Mouse (Mus musculus): ENCODE data around the gene Xrcc1. TPM values are rescaled to one million over a fixed set of nuclear protein-coding genes. Genes with fewer than 3 reads are reported as not detected.
"Not testable (repeated sequence)": the region's sequence is repeated elsewhere in the genome, so short reads cannot be mapped to it uniquely, and the experiment has no call there.

Xrcc1 gene
- polyA plus RNA-seq, 1 experiment from 2014 or later, result 41.1 TPM

DNA sequence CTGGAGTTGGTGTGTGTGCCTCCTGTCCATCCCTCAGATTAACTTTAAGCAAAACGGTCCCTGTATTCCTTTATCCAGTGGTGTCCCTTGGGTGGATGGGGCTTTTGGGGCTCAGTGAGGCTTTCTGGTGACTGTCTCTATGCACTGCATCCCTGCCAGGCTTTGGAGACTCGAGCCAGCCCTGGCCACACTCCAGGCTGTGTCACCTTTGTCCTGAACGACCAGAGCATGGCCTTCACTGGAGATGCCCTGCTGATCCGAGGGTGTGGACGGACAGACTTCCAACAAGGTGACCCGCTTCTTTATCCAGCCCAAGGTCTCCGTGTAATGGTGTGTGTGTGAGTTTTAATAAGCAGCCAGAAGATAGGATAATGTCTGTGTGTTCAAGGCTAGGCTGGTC, 60.0 kb downstream of the Xrcc1 start:
- Histone ChIP-seq H3K27me3 (0 out of 2 replicates have a peak, but pooled peaks cover 3% of the 10 kb centered on the region), H3K4me1 (replicated peaks) (peaks cover 32% of the 10 kb centered on the region), H3K36me3 (replicated peaks) (no peaks in the 10 kb centered on the region), H3K4me2 (no peak overlapping the region), H3K27ac (replicated peaks) (no peak overlapping the region), H3K4me3 (replicated peaks) (no peak overlapping the region), H3K9ac (no peak overlapping the region), H3K9me3 (replicated peaks) (no peaks in the 10 kb centered on the region)
- WGBS (ENCODE audit: insufficient replicate concordance), result 68% methylated on average over 7 of the region's 7 CpGs
- no peak for ATAC-seq (ENCODE audit: insufficient read depth)

DNA sequence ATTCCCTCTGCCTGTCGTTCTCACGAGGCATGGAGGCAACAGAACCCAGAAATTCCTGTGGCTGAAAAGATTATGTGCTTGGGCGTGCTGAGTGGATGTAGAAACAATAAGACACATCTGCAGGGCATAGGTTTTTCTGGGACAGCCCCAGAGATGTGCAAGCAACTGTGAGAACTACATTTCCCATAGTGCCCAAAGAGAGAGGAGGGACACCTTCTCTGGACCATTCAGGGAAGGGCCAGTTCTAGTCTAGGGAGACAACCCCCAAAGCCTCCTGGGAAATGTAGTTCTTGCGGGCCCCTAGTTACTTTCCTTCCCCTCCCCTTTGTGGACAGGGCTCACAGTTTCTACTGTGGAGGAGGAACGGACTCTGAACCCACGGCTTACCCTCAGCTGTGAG, 61.9 kb downstream of the Xrcc1 start:
- Histone ChIP-seq H3K4me1 (replicated peaks) (peaks cover 42% of the 10 kb centered on the region), H3K27ac (replicated peaks) (no peak overlapping the region), H3K9me3 (replicated peaks) (no peaks in the 10 kb centered on the region), H3K9ac (no peak overlapping the region), H3K4me2 (peak overlapping the region; percentile 25), H3K4me3 (replicated peaks) (no peak overlapping the region), H3K36me3 (replicated peaks) (no peaks in the 10 kb centered on the region), H3K27me3 (peaks cover 22% of the 10 kb centered on the region)
- peak; percentile 71 for ATAC-seq (ENCODE audit: insufficient read depth)
- WGBS (ENCODE audit: insufficient replicate concordance), result 28% methylated on average over 6 of the region's 6 CpGs

DNA sequence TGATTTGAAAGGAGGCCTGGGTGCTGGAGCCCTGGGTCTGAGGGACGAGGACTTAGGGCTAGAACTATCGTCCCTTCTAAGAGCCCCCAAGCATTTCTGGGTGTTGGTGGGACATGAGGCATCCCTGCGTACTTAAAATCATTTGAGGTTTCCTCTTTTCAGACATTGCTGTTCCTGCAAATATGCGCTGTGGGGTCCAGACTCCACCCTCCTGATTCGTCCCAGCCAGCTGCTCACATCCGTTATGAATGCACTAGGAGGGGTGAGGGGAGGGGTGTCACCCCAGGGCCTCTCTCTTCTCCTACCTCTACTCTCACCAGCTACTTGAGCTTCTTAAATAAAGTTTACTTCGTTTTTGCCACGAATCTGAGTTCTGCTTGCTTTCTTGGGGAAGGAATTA, 62.5 kb downstream of the Xrcc1 start:
- H3K9ac ChIP-seq, result no peak overlapping the region
- peaks cover 42% of the 10 kb centered on the region for H3K4me1 ChIP-seq (replicated peaks)
- H3K27me3 ChIP-seq, result peaks cover 27% of the 10 kb centered on the region
- ATAC-seq (ENCODE audit: insufficient read depth), result no peak
- H3K4me2 ChIP-seq, result peak overlapping the region; percentile 25
- 36% methylated on average over 8 of the region's 8 CpGs for WGBS (ENCODE audit: insufficient replicate concordance)
- no peak overlapping the region for H3K4me3 ChIP-seq (replicated peaks)
- H3K36me3 ChIP-seq (replicated peaks), result no peaks in the 10 kb centered on the region
- H3K9me3 ChIP-seq (replicated peaks), result no peaks in the 10 kb centered on the region
- no peak overlapping the region for H3K27ac ChIP-seq (replicated peaks)

DNA sequence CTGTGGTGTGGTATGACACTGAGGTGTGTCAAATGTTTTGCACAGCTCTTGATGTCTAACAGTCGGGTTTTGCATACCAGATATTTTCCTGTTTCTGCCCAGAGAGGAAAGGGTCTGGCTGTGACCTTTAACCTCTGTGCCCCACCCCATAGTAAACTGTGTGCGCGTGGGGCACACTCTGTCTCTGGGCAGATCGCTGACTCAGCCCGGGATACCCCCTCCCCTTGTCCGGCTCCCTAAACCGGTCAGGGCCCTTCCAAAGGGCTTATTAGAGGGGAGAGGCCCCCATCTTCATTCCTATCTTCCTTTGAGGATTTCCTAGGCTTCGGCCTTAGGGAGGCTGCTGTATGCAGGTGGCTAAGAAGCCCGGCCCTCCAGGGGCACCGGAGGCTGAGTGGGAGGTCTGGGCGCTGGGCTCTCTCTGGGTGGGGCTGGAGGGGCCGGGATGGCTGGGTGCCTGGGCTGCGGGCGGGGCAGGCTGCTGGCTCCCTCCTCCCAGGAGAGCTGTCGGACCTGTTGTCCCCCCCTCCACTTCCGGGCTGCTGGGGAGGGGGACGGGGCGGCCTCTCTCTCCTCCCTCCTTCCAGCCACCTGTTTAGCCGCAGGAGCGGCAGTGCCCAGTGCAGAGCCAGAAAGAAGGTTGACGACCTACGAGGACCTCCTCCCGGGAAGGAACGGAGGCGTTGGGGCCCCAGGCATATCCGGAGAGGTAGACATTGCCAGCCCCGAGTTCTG, 64.2 kb downstream of the Xrcc1 start, which contains the start of gene Phldb3:
Gene Phldb3 (plus strand): TSS at position 620 of the 735 bp plus-strand sequence.
- H3K4me2 ChIP-seq, result peak within 1 kb of the TSS; percentile 92
- peak; percentile 40 for ATAC-seq (ENCODE audit: insufficient read depth)
- H3K4me1 ChIP-seq (replicated peaks), result peaks cover 42% of the 10 kb centered on the region
- H3K4me3 ChIP-seq (replicated peaks), result peak within 1 kb of the TSS; percentile 63
- 1% methylated on average over 27 of the region's 27 CpGs for WGBS (ENCODE audit: insufficient replicate concordance)
- H3K36me3 ChIP-seq (replicated peaks), result no peaks in the 10 kb centered on the region
- 0 out of 2 replicates have a peak within 1 kb of the TSS, but pooled peaks have one; percentile 30 for H3K27ac ChIP-seq (replicated peaks)
- peaks cover 31% of the 10 kb centered on the region for H3K27me3 ChIP-seq
- H3K9me3 ChIP-seq (replicated peaks), result no peaks in the 10 kb centered on the region
- H3K9ac ChIP-seq, result peak within 1 kb of the TSS; percentile 58

DNA sequence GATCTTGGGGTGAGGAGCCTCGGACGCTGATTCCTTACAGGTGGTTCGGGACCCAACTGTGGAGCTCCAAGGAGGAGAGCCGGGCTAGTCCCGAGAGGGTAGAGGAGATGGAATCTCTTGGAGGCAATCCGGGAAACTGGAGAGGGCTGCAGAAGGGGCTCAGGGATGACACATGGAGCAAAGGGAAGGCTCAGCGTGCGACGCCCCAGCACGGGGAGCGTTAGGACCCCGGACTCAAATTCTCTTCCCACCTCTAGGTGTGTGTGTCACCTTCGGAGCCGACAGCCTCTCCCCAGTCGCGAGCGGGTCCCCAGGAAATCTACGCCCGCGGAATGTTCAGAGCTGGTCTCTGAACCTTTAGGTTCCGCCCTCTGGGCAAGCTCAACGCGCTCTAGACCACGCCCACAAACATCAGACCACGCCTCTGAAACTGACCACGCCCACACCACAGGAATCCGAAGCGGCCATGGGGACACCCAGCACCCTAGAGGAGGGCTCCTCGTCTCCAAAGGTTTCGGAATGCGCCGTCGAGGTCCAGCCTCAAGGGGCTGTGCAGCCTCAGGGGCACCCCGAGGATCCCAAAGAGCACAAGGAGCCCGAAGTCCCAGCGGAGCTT, 64.9 kb downstream of the Xrcc1 start:
- Histone ChIP-seq H3K4me1 (replicated peaks) (peaks cover 42% of the 10 kb centered on the region), H3K27ac (replicated peaks) (0 out of 2 replicates have a peak overlapping the region, but pooled peaks have one; percentile 30), H3K9ac (peak overlapping the region; percentile 58), H3K4me2 (peak overlapping the region; percentile 92), H3K27me3 (peaks cover 31% of the 10 kb centered on the region), H3K36me3 (replicated peaks) (no peaks in the 10 kb centered on the region), H3K4me3 (replicated peaks) (peak overlapping the region; percentile 63), H3K9me3 (replicated peaks) (no peaks in the 10 kb centered on the region)
- ATAC-seq (ENCODE audit: insufficient read depth), result peak; percentile 71
- WGBS (ENCODE audit: insufficient replicate concordance), result under 1% methylated on average over 36 of the region's 36 CpGs

DNA sequence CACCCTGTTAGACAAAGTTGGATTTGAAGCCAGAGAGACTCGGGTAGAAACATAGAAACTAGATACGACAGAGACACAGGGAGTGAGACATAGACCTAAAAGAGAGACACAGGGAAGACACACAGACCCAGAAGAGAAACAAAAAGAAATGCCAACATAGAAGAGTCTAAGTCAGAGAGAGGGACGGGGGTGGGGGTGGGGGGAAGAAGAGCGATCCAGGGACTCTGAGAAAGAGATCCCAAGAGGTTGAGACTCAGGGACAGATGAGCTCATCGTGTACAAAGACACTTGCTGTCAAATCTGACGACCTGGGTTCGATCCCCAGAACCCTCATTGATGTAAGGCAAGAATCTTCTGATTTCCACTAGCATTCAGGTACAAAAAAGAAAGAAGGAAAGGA, 65.6 kb downstream of the Xrcc1 start:
- Histone ChIP-seq H3K27me3 (peaks cover 31% of the 10 kb centered on the region), H3K9ac (peak overlapping the region; percentile 58; the same call in 1 of the 2 replicates), H3K9me3 (replicated peaks) (no peaks in the 10 kb centered on the region), H3K4me1 (replicated peaks) (peaks cover 42% of the 10 kb centered on the region), H3K4me2 (peak overlapping the region; percentile 92), H3K27ac (replicated peaks) (no peak overlapping the region), H3K4me3 (replicated peaks) (peak overlapping the region; percentile 63), H3K36me3 (replicated peaks) (no peaks in the 10 kb centered on the region)
- no peak for ATAC-seq (ENCODE audit: insufficient read depth)
- WGBS (ENCODE audit: insufficient replicate concordance), result 7% methylated on average over 7 of the region's 7 CpGs

DNA sequence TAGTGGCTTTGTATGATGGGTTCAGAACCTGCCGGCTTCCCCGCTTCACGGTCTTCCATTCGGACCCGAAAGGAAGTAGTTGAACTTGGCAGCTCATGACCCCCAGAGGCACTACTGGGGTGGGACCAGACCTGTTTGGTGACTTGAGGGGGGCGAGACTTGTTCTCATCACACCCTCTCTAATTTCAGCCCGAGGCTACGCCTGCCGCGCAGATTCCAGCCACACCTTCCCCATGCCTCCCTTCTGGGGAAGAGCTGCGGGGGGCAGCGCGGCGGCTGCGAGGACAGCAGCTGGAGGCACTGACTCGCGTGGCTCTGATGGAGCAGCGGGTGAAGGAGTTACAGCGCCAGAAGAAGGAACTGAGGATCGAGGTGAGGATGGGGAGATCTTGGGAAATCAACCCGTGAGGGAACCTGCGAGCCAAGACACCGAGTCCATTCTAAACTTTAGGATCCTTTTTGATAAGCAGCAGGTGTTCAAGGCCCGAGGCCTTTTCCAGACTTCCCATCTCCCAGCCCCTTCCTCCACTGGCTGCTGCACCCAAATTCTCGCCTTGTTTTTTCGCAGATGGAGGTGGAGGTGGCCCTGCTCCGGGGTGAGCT, 66.3 kb downstream of the Xrcc1 start:
- 7% methylated on average over 27 of the region's 27 CpGs for WGBS (ENCODE audit: insufficient replicate concordance)
- Histone ChIP-seq H3K4me3 (replicated peaks) (peak overlapping the region; percentile 21), H3K36me3 (replicated peaks) (no peaks in the 10 kb centered on the region), H3K4me2 (peak overlapping the region; percentile 92), H3K4me1 (replicated peaks) (peaks cover 42% of the 10 kb centered on the region), H3K9me3 (replicated peaks) (no peaks in the 10 kb centered on the region), H3K27me3 (peaks cover 31% of the 10 kb centered on the region), H3K27ac (replicated peaks) (no peak overlapping the region), H3K9ac (no peak overlapping the region)
- no peak for ATAC-seq (ENCODE audit: insufficient read depth)

DNA sequence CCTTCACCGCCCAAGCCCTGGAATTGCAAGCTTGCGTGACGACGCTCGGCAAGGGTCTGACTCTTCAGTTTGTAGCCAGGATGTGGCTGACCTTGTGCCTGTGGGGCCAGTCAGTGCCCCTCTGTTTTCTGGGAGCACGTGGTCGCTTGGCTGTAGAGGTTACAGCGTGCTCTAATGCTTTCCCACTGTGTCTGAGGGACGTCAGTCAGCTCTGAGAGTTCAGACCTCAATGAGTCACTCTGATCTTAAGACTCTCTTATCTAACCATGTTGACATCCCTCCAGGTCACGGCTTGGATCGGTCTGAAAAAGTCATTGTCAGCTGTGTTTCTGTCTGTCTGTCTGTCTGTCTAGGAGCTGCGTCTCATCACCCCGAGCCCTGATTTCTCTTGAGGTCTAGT, 68.7 kb downstream of the Xrcc1 start:
- 50% methylated on average over 13 of the region's 13 CpGs for WGBS (ENCODE audit: insufficient replicate concordance)
- peaks cover 31% of the 10 kb centered on the region for H3K27me3 ChIP-seq
- 0 out of 2 replicates have a peak, but pooled peaks cover under 1% of the 10 kb centered on the region for H3K36me3 ChIP-seq (replicated peaks)
- no peak overlapping the region for H3K27ac ChIP-seq (replicated peaks)
- H3K4me1 ChIP-seq (replicated peaks), result peaks cover 29% of the 10 kb centered on the region
- no peak overlapping the region for H3K9ac ChIP-seq
- no peak for ATAC-seq (ENCODE audit: insufficient read depth)
- H3K4me2 ChIP-seq, result no peak overlapping the region
- no peak overlapping the region for H3K4me3 ChIP-seq (replicated peaks)
- H3K9me3 ChIP-seq (replicated peaks), result no peaks in the 10 kb centered on the region

DNA sequence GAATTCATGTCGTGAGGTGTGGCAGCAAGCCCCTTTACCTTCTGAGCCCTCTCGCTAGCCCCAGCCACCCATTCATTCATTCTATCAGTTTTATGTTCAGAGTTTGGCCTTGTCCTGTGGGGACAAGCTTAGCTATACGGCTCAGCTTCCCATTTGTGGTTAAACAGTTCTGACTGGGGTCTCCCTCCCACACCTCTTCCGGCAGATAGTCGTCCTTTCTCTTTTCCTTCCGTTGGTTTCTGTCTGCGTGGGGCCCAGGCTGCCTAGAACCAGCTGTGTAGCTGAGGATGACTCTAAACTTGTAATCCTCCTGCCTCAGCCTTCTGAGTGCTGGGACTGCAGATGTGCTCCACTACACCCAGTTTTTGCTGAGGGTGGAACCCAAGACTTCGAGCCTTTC, 71.7 kb downstream of the Xrcc1 start:
- no peak overlapping the region for H3K4me3 ChIP-seq (replicated peaks)
- no peak overlapping the region for H3K9ac ChIP-seq
- no peak overlapping the region for H3K27ac ChIP-seq (replicated peaks)
- H3K4me2 ChIP-seq, result no peak overlapping the region
- H3K9me3 ChIP-seq (replicated peaks), result no peaks in the 10 kb centered on the region
- peaks cover 20% of the 10 kb centered on the region for H3K36me3 ChIP-seq (replicated peaks)
- ATAC-seq (ENCODE audit: insufficient read depth), result no peak
- 15% methylated on average over 8 of the region's 8 CpGs for WGBS (ENCODE audit: insufficient replicate concordance)
- H3K4me1 ChIP-seq (replicated peaks), result peaks cover 1% of the 10 kb centered on the region
- H3K27me3 ChIP-seq, result peaks cover 12% of the 10 kb centered on the region

DNA sequence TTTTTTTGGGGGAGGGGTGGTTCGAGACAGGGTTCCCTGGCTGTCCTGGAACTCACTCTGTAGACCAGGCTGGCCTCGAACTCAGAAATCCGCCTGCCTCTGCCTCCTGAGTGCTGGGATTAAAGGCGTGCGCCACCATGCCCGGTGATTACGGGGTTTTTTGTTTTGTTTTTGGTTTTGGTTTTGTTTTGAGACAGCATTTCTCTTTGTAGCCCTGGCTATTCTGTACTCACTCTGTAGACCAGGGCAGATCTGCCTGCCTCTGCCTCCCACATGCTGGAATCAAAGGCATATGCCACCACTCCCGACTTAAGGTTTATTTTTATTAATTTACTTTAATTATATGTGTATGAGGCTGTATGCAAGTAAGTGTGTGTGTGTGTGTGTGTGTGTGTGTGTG, 72.3 kb downstream of the Xrcc1 start:
- not testable (repeated sequence) for H3K27me3 ChIP-seq; H3K4me3 ChIP-seq (replicated peaks); H3K9me3 ChIP-seq (replicated peaks); H3K9ac ChIP-seq; H3K4me1 ChIP-seq (replicated peaks); H3K4me2 ChIP-seq; ATAC-seq (ENCODE audit: insufficient read depth); H3K27ac ChIP-seq (replicated peaks)
- 78% methylated on average over 8 of the region's 8 CpGs for WGBS (ENCODE audit: insufficient replicate concordance)
- H3K36me3 ChIP-seq (replicated peaks), result peaks cover 23% of the 10 kb centered on the region

DNA sequence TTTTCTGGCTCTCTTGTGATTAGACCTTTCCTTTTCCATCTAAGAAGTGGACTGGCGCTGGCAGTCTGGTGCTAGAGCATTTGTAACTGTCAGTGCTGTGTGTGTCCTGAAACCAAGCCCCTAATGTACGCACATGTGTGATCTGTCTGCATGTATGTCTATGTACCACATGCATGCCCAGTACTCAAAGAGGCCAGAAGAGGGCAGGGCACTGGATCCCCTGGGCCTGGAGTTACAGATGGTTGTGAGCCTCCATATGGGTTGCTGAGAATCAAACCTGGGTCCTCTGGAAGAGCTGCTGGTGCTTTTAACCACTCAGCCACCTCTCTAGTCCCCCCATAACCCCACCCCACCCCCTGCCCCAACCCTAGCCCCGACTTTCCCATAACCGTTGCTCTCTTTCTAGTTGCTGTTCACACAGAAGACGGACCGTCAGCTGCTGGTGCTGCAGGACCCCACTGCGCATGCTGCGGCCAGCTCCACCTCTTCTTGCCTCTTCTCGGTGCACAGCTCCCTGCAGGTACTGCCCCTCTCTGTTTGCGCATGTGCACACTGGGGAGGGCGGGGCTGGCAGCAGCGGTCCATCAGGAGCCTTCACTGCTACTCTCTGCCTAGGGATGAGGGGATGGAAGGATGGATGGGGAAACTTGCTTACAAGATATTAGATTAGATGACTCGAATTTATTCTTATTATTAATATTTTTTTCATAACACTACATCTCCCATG, 73.7 kb downstream of the Xrcc1 start:
- Histone ChIP-seq H3K9ac (no peak overlapping the region), H3K4me3 (replicated peaks) (no peak overlapping the region), H3K9me3 (replicated peaks) (no peaks in the 10 kb centered on the region), H3K4me2 (no peak overlapping the region), H3K36me3 (replicated peaks) (peaks cover 23% of the 10 kb centered on the region), H3K27me3 (no peaks in the 10 kb centered on the region), H3K27ac (replicated peaks) (no peak overlapping the region), H3K4me1 (replicated peaks) (no peaks in the 10 kb centered on the region; the same call in 1 of the 2 replicates)
- 78% methylated on average over 13 of the region's 13 CpGs for WGBS (ENCODE audit: insufficient replicate concordance)
- ATAC-seq (ENCODE audit: insufficient read depth), result no peak
